Comparison of ENCODE assay signal across 10 mouse cellular contexts in the genomic region with DNA sequence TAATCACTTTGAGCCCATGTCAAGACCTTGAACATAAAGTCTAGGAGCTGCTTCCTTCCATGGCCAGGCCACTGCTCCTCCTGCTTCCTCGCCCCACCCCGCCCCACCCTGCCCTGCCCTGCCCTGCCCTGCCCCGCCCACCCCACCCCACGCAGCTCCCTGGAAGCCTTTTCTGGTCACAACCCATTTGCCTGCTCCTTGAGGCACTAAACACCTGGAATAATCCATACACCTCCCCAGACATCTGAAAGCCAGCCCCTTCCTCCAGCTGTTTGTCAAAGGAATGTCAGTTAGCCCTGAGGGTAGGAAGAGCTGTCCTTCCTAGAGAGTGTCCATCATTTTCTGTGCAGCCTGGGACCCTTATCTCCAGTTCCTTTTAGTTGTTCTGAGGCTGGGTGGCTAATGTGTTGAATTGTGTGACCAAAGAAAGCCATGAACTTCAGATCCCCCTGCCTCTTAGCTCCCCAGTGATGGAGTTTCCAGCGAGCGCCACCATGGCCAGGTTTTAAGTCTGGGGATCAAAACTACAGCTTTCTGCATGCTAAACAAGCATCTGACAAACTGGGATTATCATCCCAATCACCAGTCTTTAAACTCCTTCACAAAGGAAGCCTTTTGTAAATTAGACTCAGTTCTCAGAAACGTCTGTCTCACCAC. TPM values are rescaled to one million over a fixed set of nuclear protein-coding genes. Genes with fewer than 3 reads are reported as not detected.
DNase-seq lines count a peak whose midpoint lies in the region; ATAC-seq and TF ChIP-seq lines count a peak whose summit lies in the region.
"Not testable (repeated sequence)": the region's sequence is repeated elsewhere in the genome, so short reads cannot be mapped to it uniquely, and the experiment has no call there.
"Had no signal": no experiment of that assay in that cellular context is flagged by ENCODE, and none has a peak within 500 bp of the region (broad histone marks: within the 10 kb centered on the region; RNA-seq: fewer than 3 reads in every experiment).

No protein-coding gene starts in this region.

- peak; percentile 51; the same call in 1 of the 2 replicates for ATAC-seq in G1E (ENCODE audit: extremely low read depth, insufficient number of reproducible peaks, low FRiP score, poor library complexity, severe bottlenecking)
- ATAC-seq in hindbrain, embryonic 12.5 days (ENCODE audit: low FRiP score): peak; percentile 79
- ATAC-seq in liver, embryonic 15.5 days (ENCODE audit: insufficient read depth): peak; percentile 76
- ATAC-seq in midbrain, embryonic 15.5 days (replicated peaks): peak; percentile 84

- H3K27ac ChIP-seq in hindbrain, embryonic 12.5 days; liver, embryonic 15.5 days (replicated peaks); midbrain, embryonic 15.5 days: not testable (repeated sequence)

- TF ChIP-seq CTCF in G1E (IDR thresholded peaks at IDR 0.05; ENCODE audit: low read depth, low read length): not testable (repeated sequence)

- H3K9ac ChIP-seq in hindbrain, embryonic 12.5 days; liver, embryonic 15.5 days; midbrain, embryonic 15.5 days: not testable (repeated sequence)

- H3K4me1 ChIP-seq in G1E (ENCODE audit: insufficient read depth, low read depth, low read length); hindbrain, embryonic 12.5 days; liver, embryonic 15.5 days (replicated peaks); midbrain, embryonic 15.5 days: not testable (repeated sequence)

- WGBS in hindbrain, embryonic 12.5 days: 28% methylated on average over 3 of the region's 7 CpGs
- 36% methylated on average over 4 of the region's 7 CpGs for WGBS in liver, embryonic 15.5 days (ENCODE audit: insufficient replicate concordance)
- WGBS in midbrain, embryonic 15.5 days: 33% methylated on average over 4 of the region's 7 CpGs

- DNase-seq in G1E (ENCODE audit: low spot score): not testable (repeated sequence)
- DNase-seq in cerebellum, postnatal 36 days: peak; percentile 23 to 32
- peak; percentile 42 for DNase-seq in gastrocnemius, postnatal 10 days
- DNase-seq in kidney, postnatal 25 days: peak; percentile 46 to 60
- DNase-seq in spleen, postnatal 4 days (ENCODE audit: low spot score in 2 of 2): peak; percentile 55 to 83

- H3K27me3 ChIP-seq in G1E (ENCODE audit: insufficient read depth, low read length); hindbrain, embryonic 12.5 days; liver, embryonic 15.5 days; midbrain, embryonic 15.5 days (replicated peaks): not testable (repeated sequence)

- H3K4me2 ChIP-seq in hindbrain, embryonic 12.5 days (replicated peaks); liver, embryonic 15.5 days; midbrain, embryonic 15.5 days: not testable (repeated sequence)

- not testable (repeated sequence) for H3K36me3 ChIP-seq in G1E (replicated peaks); hindbrain, embryonic 12.5 days; liver, embryonic 15.5 days (replicated peaks); midbrain, embryonic 15.5 days (replicated peaks)

- not testable (repeated sequence) for H3K4me3 ChIP-seq in G1E (ENCODE audit: low read depth, low read length); hindbrain, embryonic 12.5 days; liver, embryonic 15.5 days (replicated peaks); midbrain, embryonic 15.5 days

- not testable (repeated sequence) for H3K9me3 ChIP-seq in G1E (replicated peaks); hindbrain, embryonic 12.5 days (replicated peaks); liver, embryonic 15.5 days (replicated peaks); midbrain, embryonic 15.5 days

RNA-seq across cellular contexts. Expression of a gene that starts 25.8 kb away (rescaled TPM):
- total RNA-seq in G1E (2014; fragmentation: Nextera tagmentation): not detected in 2 replicates
- total RNA-seq in G1E (2017): 1.7 and 1.8 TPM in 2 replicates
- polyA plus RNA-seq in G1E (2012): not detected in 2 replicates
- total RNA-seq in gastrocnemius, postnatal 10 days (2021): under 1 TPM in 1 of 2 experiments, not detected in 1; 0.09 TPM
- not detected in 2 replicates for polyA plus RNA-seq in hindbrain, embryonic 12.5 days (2016; fragmentation: Nextera tagmentation; extraction: Ambion mirVana)
- not detected in 2 replicates for polyA plus RNA-seq in liver, embryonic 15.5 days (2015; fragmentation: Nextera tagmentation; extraction: Ambion mirVana)
- not detected in 2 replicates for polyA plus RNA-seq in midbrain, embryonic 15.5 days (2015; fragmentation: Nextera tagmentation; extraction: Ambion mirVana)
- polyA plus RNA-seq: erythroblast, embryonic 14.5 days; liver, adult 2 months had no signal
